Mouse (Mus musculus) bone marrow macrophage, adult 2 months (primary cell): ENCODE measurements around the gene Srp54a.

Experiments used
- CTCF ChIP-seq: IDR thresholded peaks from 2 replicates; pipeline ENCODE4 v1.5.1; 2012; ENCODE audit warnings: low read depth, mild to moderate bottlenecking, low read length, moderate library complexity
- POLR2A ChIP-seq: IDR thresholded peaks from 2 replicates; pipeline ENCODE4 v1.6.1; 2012; ENCODE audit warnings: mild to moderate bottlenecking, low read depth, low read length, borderline replicate concordance

GRCm38 (mm10) chr12:55053267-55053666, 26.8 kb upstream of the Srp54a start:
- TF ChIP-seq CTCF (no peak), POLR2A (no peak)
